Mouse (Mus musculus) G1E (cell line): ENCODE measurements around the gene 1190002N15Rik.

Experiments
- CTCF ChIP-seq: IDR thresholded peaks from 2 replicates; pipeline ENCODE4 v1.5.1; 2012; ENCODE audit warnings: low read depth, low read length, inconsistent platforms, mixed read lengths
- POLR2AphosphoS5 ChIP-seq: IDR thresholded peaks from 2 replicates; pipeline ENCODE4 v1.6.1; 2012; ENCODE audit warnings: low read depth, low read length, inconsistent platforms; ENCODE audit not compliant: insufficient replicate concordance
- TAL1 ChIP-seq: conservative IDR thresholded peaks from 2 replicates; pipeline ENCODE4 v1.6.1; 2012; ENCODE audit warnings: low read depth, low read length, inconsistent platforms, mixed read lengths

DNA sequence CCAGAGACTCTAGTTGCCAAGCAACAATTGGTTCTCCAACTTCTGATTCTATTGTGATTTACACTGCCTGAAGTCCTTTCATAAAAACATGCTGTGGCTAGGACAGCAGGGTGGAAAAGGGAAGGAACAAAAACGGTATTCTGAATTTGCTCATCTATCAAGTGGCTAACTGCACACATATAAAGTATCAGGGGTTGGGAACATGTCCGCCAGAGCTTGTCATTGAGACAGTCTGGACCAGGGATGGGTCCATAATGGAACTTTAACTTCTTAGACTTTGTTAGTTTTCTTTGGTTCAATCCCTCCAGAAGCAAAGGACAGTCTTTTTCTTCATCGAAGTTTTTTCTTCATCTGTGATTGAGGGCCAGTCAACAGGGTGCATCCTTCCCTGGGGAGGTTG is 30.5 kb upstream of the 1190002N15Rik start:
- TF ChIP-seq CTCF (no peak), TAL1 (no peak), POLR2AphosphoS5 (no peak)
